Mouse (Mus musculus) lung, adult 2 months (tissue): ENCODE results near the gene Casp3.

Experiments
- CTCF ChIP-seq: fragments of 200-500 bp; IDR thresholded peaks from 2 replicates; pipeline ENCODE4 v1.5.1; 2011; ENCODE audit warnings: mild to moderate bottlenecking, low read length, control low read depth; ENCODE audit not compliant: insufficient read depth
- POLR2A ChIP-seq: fragments of 200-500 bp; IDR thresholded peaks from 2 replicates; pipeline ENCODE4 v1.6.1; 2011; ENCODE audit warnings: low read depth, mild to moderate bottlenecking, control low read depth, low read length, borderline replicate concordance; ENCODE audit errors: extremely low read depth

DNA sequence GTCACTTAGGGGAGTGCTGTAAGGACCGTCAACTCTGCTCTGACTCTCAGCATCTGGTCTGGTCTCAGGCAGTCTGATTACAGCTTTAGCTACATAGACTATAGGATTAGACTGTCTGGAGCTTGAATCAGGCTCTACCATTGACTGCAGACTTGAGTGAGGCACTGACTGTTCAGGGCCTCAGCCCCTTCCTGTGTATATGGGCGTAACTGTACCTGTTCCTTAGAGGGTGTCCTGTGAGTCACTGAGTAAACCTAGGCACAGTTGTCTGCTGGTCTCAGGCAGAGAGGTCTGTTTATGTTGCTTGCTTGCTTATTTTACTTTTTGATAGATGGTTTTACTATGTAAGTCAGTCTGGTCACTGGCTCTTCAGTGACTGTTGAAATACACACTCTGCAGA, 43.1 kb upstream of the Casp3 start:
- TF ChIP-seq POLR2A (no peak), CTCF (no peak)
